Mouse (Mus musculus) liver, postnatal 0 days (tissue): ENCODE results near the gene Dgkq.

ENCODE experiments used
- CTCF ChIP-seq: sonication (generic); IDR thresholded peaks from 2 replicates; pipeline ENCODE4 v1.5.1; 2016; ENCODE audit warnings: antibody characterized with exemption, low read depth
- EP300 ChIP-seq: IDR thresholded peaks from 2 replicates; pipeline ENCODE4 v1.6.1; 2016; ENCODE audit warnings: antibody characterized with exemption, low read depth, mild to moderate bottlenecking

GRCm38 (mm10) chr5:108647311-108647710 lies 22.2 kb downstream of the Dgkq start:
- TF ChIP-seq EP300 (no peak), CTCF (no peak)
